Mouse (Mus musculus): Measurements from ENCODE around the gene Cers3. TPM values are rescaled to one million over a fixed set of nuclear protein-coding genes. Genes with fewer than 3 reads are reported as not detected.

The Cers3 gene
- polyA plus RNA-seq, 1 experiment, result not detected

DNA sequence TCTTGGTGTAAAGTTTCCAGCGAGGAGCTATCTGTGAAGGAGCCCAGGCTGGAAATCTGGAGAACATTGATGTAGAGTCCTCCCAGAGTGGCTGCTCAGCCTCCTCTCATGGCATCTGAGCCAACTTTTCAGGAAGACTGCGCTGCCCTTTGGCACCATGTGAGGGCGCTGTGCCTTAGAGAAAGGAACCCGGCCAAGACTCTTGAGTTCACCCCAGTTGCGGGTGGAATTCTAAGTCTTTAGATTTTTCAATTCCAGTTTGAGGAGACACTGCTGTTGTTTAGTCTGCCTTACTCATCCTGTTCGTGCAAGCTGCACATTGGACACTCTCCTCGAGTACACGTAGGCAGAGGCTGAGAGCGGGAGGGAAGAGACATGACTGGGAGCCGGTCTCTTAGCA, 98.7 kb downstream of the Cers3 start:
- H3K4me1 ChIP-seq (ENCODE audit: control insufficient read depth, insufficient read depth, insufficient read length, low read length), result no peaks in the 10 kb centered on the region
- H3K27ac ChIP-seq (replicated peaks; ENCODE audit: low read depth, low read length), result no peak overlapping the region
- no peak overlapping the region for H3K4me3 ChIP-seq (ENCODE audit: insufficient read depth, low read depth, low read length)

DNA sequence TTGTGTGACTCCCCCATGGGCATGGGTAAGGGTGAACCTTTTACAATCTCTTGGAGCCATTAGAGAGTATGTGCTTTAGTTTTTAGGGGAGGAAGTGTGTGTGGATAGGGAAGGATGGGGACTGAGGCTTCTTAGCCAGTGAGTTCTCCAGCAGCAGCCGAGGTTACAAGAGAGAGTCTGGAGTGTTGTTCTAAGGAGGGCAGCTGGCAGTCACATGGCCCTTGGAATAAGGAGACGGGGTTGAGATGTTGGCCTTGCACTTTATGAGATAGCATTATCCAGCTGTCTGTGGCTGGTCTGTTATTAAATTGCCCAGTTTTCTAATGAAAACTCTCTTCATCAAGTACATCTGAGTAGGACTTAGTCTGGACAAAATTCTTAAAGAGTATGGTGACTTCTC, 100.5 kb downstream of the Cers3 start:
- H3K4me3 ChIP-seq (ENCODE audit: insufficient read depth, low read depth, low read length), result no peak overlapping the region
- no peak overlapping the region for H3K27ac ChIP-seq (replicated peaks; ENCODE audit: low read depth, low read length)
- no peaks in the 10 kb centered on the region for H3K4me1 ChIP-seq (ENCODE audit: control insufficient read depth, insufficient read depth, insufficient read length, low read length)

DNA sequence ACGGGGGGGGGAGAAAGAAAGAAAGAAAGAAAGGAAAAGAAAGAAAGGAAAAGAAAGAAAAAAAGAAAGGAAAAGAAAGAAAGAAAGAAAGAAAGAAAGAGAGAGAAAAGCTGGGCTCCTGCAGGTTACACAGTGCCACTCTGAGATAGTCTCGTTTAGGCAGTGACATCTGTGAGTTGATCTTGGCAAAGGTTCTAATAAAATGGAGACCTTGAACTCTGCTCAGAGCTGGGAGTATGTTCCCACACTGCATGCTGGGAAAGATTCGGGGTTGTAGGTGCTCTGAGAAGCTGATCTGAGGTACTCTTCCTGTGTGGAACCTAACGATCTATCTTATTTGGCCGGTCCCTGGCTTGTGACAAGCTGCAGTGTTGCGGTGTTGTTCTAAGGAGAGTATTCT, 103.3 kb downstream of the Cers3 start:
- Histone ChIP-seq H3K27ac (replicated peaks; ENCODE audit: low read depth, low read length) (no peak overlapping the region), H3K4me1 (ENCODE audit: control insufficient read depth, insufficient read depth, insufficient read length, low read length) (no peaks in the 10 kb centered on the region), H3K4me3 (ENCODE audit: insufficient read depth, low read depth, low read length) (no peak overlapping the region)

DNA sequence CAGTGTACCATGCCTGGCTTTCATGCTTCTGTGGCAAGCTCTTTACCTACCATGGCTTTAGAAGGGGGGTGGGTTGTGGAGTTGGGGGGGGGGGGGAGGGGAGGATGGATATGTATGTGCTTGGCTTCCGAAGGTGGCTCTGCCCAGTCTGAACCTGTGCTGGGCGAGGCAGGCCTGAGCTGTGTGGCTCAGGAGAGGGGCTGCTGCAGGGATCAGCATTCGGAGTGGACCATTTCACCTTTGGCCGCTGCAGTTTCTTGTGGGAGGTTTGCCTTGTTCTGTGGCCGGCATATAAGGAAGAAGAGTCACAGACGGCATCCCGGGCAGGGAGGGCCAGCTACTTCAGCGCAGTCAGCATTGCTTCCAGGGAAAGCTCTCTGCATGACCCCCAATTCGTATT, 104.0 kb downstream of the Cers3 start:
- no peak overlapping the region for H3K4me3 ChIP-seq (ENCODE audit: insufficient read depth, low read depth, low read length)
- no peak overlapping the region for H3K27ac ChIP-seq (replicated peaks; ENCODE audit: low read depth, low read length)
- H3K4me1 ChIP-seq (ENCODE audit: control insufficient read depth, insufficient read depth, insufficient read length, low read length), result no peaks in the 10 kb centered on the region

DNA sequence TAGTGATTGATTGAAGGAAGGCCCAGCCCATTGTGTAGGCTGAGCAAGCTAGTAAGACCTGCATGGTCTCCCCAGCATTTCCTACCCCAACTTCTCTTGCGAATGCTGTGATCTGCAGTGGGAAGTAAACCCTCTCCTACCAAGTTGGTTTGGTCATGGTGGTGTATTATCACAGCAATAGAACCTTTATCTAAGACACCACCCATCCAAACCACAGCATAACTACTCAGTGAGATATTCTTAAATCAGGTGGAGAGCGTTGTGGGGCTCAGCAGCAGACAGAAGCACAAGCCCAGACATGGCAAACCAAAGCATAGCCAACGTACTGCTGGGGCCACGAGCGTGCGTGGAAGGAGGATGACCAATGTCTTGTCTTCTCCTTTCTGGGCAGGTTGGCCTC, 106.0 kb downstream of the Cers3 start:
- no peak overlapping the region for H3K27ac ChIP-seq (replicated peaks; ENCODE audit: low read depth, low read length)
- no peak overlapping the region for H3K4me3 ChIP-seq (ENCODE audit: insufficient read depth, low read depth, low read length)
- H3K4me1 ChIP-seq (ENCODE audit: control insufficient read depth, insufficient read depth, insufficient read length, low read length), result no peaks in the 10 kb centered on the region

DNA sequence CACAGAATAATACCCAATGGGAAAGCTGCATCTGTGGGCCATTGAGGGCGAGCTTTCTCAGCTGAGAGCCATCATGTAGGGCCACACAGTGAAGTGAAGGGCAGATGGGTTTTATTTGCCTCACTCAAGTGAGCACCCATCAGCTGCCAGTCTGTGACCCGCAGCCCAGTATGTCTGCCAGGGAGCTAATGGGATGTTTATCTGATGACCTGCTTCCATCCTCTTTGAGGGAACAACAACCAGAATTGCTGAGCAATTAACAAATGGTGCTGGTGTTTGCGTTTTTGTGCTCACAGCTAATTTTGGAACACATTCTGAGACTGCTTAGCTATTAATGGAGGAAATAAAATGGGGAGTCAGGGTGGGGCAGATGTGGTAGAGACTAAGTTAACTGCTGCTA, 108.9 kb downstream of the Cers3 start:
- Histone ChIP-seq H3K4me1 (ENCODE audit: control insufficient read depth, insufficient read depth, insufficient read length, low read length) (no peaks in the 10 kb centered on the region), H3K27ac (replicated peaks; ENCODE audit: low read depth, low read length) (no peak overlapping the region), H3K4me3 (ENCODE audit: insufficient read depth, low read depth, low read length) (no peak overlapping the region)

DNA sequence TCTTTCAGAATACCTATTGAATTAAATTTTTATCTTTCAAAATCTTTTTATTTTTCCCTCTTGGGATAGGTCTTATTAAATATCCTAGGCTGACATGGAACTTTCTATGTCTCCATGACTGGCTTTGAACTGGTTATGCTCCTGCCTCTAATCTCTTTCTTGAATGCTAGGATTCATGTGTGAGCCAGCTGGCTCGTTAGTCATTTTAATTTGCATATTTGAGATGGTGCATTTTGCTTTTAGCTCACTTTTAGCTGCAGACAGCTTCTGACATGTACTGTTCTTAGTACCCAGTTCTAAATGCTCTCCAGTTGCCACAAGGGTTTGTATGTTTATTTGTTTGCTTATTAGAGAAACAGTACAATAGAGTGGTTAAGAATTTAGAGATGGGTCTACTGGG, 114.3 kb downstream of the Cers3 start:
- Histone ChIP-seq H3K27ac (replicated peaks; ENCODE audit: low read depth, low read length) (no peak overlapping the region), H3K4me1 (ENCODE audit: control insufficient read depth, insufficient read depth, insufficient read length, low read length) (peaks cover 2% of the 10 kb centered on the region; the same call in 1 of the 2 replicates), H3K4me3 (ENCODE audit: insufficient read depth, low read depth, low read length) (no peak overlapping the region)

DNA sequence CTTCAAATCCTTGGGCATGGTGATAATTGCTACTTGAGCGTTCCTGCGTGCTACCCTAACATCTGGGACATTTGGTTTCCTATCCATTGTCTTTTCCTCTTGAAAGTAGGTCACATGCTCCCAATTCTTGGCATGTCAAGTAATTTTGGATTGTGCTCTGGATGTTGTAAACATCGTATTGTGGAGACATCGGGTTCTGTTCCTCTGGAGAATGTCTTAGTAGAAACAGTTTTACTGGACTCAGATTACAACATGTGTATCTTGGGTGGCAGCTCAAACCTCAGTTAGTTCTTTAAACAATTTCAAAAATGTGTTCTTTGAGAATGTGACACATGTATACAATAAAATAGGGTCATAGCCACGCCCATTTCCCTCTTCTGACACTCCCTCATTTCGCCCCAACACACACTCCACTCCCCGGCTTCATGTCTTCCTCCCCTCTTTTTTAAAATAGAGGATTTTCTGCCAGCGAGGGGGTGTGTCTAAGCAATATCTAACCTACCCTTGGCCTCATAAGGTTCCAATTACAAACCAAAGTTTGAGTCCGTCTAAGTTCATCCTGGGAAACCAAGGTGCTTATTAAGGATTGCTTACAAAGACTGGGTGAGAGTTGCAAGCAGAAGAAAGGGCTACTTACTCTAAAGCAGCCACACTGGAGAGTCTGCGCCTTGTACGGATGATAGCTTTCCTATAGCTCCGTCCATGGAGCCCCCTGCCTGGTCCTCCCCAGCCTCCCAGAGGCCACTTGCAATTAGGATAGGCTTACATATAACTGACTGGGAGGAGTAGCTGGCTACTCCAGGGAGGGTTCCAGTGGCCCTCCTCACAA, 115.2 kb downstream of the Cers3 start:
- no peak overlapping the region for H3K27ac ChIP-seq (replicated peaks; ENCODE audit: low read depth, low read length)
- H3K4me3 ChIP-seq (ENCODE audit: insufficient read depth, low read depth, low read length), result no peak overlapping the region
- peaks cover 2% of the 10 kb centered on the region; the same call in 1 of the 2 replicates for H3K4me1 ChIP-seq (ENCODE audit: control insufficient read depth, insufficient read depth, insufficient read length, low read length)

DNA sequence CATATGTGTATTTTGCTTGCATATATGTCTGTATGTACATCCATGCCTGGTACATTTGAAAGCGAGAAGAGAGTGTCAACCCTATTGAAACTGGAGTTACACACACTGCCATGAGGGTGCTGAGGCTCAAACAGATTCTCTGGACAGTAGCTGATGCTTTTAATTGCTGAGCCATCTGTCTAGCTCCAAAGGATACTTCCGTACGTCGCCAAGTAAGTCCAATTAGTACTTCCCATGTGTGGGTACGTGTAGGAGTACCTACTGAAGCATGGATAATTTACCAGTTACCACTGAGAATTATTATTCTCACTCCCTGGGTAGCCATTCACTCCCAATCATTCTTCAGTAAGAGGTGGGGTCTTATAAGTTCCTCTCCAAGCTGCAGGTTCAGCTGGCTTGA, 115.9 kb downstream of the Cers3 start:
- H3K4me1 ChIP-seq (ENCODE audit: control insufficient read depth, insufficient read depth, insufficient read length, low read length), result peaks cover 2% of the 10 kb centered on the region; the same call in 1 of the 2 replicates
- H3K4me3 ChIP-seq (ENCODE audit: insufficient read depth, low read depth, low read length), result no peak overlapping the region
- H3K27ac ChIP-seq (replicated peaks; ENCODE audit: low read depth, low read length), result no peak overlapping the region

DNA sequence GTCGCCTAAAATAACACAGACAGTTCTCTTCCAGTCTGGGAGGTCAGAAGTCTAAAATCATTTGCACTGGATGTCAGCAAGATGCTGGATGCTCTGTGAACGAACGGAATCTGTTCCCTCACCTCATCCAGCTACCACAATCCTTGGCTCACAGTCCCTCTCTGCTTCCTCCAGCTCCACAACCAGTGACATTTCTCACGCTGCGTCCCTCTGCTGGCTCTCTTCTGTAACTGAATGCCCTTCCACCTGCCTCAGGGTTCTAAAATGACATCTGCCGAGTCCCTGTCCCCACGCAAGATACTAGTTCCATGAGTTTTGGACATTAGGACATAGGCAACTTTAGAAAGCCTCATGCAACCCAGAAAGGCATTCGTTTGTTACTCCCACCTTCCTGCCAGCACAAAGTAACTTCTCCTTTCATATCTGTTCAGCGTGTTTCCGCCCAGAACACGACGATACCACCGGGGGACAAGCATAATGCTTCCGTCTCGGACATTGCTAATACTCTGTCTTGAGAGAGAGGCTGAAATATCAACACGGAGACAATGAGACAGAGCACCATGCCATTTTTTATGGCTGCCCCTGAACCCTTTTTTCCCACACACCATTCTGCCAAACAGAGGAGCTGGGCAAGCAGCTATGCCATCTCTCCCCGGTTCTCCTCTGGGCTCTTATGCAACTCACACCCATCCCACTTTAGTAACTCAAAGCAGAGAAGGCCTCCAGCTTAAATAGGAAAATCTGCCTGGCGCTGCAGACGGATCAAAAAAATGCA, 123.8 kb downstream of the Cers3 start:
- H3K27ac ChIP-seq (replicated peaks; ENCODE audit: low read depth, low read length), result no peak overlapping the region
- H3K4me1 ChIP-seq (ENCODE audit: control insufficient read depth, insufficient read depth, insufficient read length, low read length), result peaks cover 4% of the 10 kb centered on the region; the same call in 1 of the 2 replicates
- H3K4me3 ChIP-seq (ENCODE audit: insufficient read depth, low read depth, low read length), result no peak overlapping the region

DNA sequence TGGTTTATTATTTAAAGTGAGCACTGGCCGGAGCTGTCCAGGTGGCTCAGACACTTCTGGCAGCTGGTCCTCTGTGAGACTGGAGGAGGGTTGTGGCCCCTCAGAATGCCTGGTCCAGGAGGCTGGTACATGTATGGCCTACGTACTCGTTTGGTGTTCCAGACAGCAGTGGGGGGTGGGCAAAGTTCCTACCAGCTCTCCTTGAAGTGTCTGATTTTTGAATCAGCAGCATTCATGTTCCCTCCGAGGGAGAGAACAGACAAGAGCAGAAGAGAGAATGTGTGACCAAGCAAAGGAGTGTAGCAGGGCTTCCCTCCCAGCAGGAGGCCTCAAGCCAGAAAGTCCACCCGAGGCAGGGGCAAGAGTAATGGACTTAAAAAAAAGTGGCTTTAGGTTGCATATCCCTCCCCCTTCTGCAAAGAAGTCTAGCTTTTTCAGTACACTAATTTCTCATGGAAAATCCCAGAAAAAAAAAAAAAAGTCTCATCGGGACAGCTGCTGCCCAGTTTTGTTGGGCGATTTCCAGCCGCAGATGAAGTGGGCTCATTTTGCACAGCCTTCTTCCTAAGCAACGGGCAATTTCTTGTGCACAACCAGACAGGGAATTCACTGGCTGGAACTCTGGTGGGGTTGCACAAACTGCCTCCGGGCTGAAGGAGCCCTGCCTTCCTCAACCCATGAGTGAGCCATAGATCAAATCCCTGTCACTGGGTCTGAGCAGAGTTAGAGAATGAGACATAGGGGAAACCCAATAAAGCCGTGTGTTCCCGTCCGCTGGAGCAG, 124.6 kb downstream of the Cers3 start:
- no peak overlapping the region for H3K27ac ChIP-seq (replicated peaks; ENCODE audit: low read depth, low read length)
- no peak overlapping the region for H3K4me3 ChIP-seq (ENCODE audit: insufficient read depth, low read depth, low read length)
- peaks cover 4% of the 10 kb centered on the region; the same call in 1 of the 2 replicates for H3K4me1 ChIP-seq (ENCODE audit: control insufficient read depth, insufficient read depth, insufficient read length, low read length)

DNA sequence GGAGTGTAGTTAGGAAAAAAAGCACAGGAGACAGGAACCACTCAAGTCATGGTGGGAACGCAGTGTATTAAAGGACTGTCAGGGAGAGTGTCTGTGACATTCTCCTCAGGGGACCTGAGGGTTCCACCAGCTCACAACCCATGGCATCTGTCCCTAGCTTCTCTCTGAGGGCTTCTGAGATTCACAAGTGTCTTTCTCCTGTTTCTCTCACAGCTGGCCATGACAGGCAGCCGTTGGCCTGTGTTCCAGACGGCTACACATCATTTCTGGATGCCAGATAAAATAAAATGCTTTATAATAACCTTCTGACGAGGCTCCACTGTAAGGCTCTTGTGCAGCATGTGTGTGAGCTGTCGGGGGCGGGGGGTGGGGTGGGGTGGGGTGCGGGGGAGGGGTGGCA, 128.2 kb downstream of the Cers3 start:
- Histone ChIP-seq H3K4me3 (ENCODE audit: insufficient read depth, low read depth, low read length) (no peak overlapping the region), H3K4me1 (ENCODE audit: control insufficient read depth, insufficient read depth, insufficient read length, low read length) (peaks cover 4% of the 10 kb centered on the region; the same call in 1 of the 2 replicates), H3K27ac (replicated peaks; ENCODE audit: low read depth, low read length) (no peak overlapping the region)

DNA sequence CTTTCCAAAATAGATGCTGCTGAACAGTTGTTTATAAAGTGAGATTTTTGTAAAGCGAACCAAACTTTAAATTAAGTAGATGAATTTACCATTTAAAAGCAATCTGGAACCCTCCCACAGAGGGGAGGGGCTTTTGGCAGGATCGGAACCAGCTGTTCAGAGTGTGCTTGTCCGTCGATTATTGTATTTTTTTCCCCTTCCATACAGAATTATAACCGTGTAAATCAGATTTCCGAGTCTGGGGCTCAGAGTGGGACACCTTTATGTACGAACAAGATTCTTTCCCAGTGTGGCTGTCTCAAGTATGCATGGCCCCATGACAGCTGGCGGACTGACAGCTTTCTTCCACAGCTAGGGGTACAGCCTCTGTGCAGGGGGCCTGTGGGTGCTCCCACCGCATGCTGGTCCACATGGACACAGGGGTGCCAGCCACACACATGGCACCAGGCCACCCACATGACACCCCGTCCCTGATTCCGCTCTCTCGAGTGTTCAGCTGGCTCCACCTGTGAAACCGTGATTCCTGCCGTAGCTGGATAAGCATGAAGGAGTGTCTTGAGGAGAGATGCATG, 128.7 kb downstream of the Cers3 start:
- Histone ChIP-seq H3K4me3 (ENCODE audit: insufficient read depth, low read depth, low read length) (no peak overlapping the region), H3K27ac (replicated peaks; ENCODE audit: low read depth, low read length) (no peak overlapping the region), H3K4me1 (ENCODE audit: control insufficient read depth, insufficient read depth, insufficient read length, low read length) (peaks cover 4% of the 10 kb centered on the region; the same call in 1 of the 2 replicates)

DNA sequence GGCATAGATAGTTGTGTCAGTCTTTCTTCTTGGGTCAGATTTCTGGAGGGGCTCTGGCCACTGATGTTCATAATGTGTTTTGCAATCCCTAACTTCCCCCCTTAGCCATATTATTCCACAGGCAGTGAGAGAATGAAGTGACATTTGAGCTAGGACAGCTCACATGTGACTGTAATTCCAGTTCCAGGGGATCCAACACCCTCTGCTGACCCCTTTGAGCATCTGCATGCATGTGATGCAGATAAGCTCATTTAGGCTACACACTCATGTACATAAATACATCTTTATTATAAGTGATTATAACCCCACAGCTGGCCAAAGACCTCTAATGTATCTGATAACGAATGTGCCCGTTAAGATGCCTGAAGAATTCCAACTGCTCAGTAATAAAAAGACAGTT, 129.9 kb downstream of the Cers3 start:
- H3K4me1 ChIP-seq (ENCODE audit: control insufficient read depth, insufficient read depth, insufficient read length, low read length), result no peaks in the 10 kb centered on the region
- no peak overlapping the region for H3K27ac ChIP-seq (replicated peaks; ENCODE audit: low read depth, low read length)
- H3K4me3 ChIP-seq (ENCODE audit: insufficient read depth, low read depth, low read length), result no peak overlapping the region
